Mouse (Mus musculus) embryonic fibroblast, embryonic 13.5 days (primary cell): ENCODE measurements at regions not wholly inside any gene's neighbourhood (a gene's known extent, or its start where the extent isn't known, plus 50 kb on each side); places are given as distances from the start of the nearest gene placed in this dataset.

ENCODE experiments used
- CTCF ChIP-seq: IDR thresholded peaks from 2 replicates; pipeline ENCODE4 v1.5.1; 2011; ENCODE audit warnings: mild to moderate bottlenecking, control low read depth, low read length, moderate library complexity, borderline replicate concordance; ENCODE audit not compliant: insufficient read depth
- POLR2A ChIP-seq: IDR thresholded peaks from 2 replicates; pipeline ENCODE4 v1.6.1; 2011; ENCODE audit warnings: low read depth, mild to moderate bottlenecking, control low read depth, low read length, moderate library complexity

DNA sequence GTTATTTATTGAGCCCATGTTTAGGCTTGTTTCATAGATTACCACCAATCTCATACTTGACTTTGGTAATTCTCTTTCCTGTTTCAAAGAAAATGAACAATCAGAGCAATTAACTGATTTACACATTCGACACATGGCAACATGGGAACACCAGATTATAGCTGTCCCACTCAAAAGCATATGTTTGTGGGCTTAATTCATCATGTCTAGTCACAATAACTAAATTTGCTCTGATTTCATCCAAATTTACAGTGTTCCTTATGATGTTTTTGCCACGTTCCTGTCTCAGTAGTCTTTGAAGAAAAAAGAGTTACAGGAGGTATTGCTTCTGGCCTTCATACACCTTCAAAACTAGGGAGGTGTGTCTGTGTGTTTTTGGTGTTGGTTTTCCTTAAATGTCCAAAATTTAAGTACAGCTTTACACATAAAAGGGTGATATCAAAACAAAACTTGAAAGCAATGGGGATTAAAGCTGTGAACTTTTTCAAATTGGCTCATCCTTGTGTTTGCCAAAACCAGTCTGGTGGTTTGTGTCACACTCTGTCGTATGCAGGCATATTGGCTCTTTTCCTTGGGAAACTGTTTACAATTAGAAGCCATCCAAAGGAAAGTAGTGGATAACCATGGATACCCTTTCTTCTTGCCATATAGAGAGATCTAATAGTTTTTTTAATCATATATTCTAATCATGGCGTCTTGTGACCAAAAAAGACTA, 291.3 kb downstream of the Etv1 start:
- TF ChIP-seq POLR2A (no peak), CTCF (no peak)
